In the genomic region with DNA sequence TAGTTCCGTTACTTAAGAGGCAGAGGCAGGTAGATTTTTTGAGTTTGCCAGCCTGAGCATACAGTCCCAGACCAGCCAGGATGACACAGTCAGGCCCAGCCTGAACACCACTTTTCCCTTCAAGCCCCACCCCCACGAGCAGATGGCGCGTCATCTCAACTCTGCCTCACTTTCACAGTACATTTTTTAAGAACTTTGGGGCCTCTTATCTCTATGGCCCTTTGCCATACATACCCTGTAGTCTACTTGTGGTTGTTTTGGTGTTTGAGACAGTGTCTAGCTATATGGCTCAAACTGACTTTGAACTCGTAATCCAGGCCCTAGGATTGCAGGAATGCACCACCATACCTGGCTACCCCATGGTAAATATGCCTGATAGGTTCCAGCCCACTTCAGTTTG, we compare ENCODE assay signal across 17 mouse cellular contexts. TPM values are rescaled to one million over a fixed set of nuclear protein-coding genes. Genes with fewer than 3 reads are reported as not detected.
DNase-seq lines count a peak whose midpoint lies in the region; ATAC-seq and TF ChIP-seq lines count a peak whose summit lies in the region.
"Had no signal": no experiment of that assay in that cellular context is flagged by ENCODE, and none has a peak within 500 bp of the region (broad histone marks: within the 10 kb centered on the region; RNA-seq: fewer than 3 reads in every experiment).

No protein-coding gene starts in this region.

- TF ChIP-seq EP300 in lung, postnatal 0 days (IDR thresholded peaks at IDR 0.05) = no peak
- TF ChIP-seq EP300 in MEL (IDR thresholded peaks at IDR 0.05; ENCODE audit: low read depth in 1 of 2, low read length in 2 of 2) = peak; percentile 51 to 56; a peak in 3 of 4 replicates

- TF ChIP-seq POLR2A in MEL (IDR thresholded peaks at IDR 0.05; ENCODE audit: control insufficient read depth in 1 of 2, insufficient read depth in 1 of 2, low read depth in 1 of 2, low read length in 2 of 2, poor library complexity in 1 of 2) = no peak
- TF ChIP-seq POLR2A in brain, embryonic 14.5 days (IDR thresholded peaks at IDR 0.05; ENCODE audit: borderline replicate concordance, extremely low read depth, insufficient read depth, insufficient read length, poor library complexity, severe bottlenecking) = no peak

- TF ChIP-seq RAD21 in MEL (IDR thresholded peaks at IDR 0.05; ENCODE audit: low read depth, low read length) = no peak

- H3K27me3 ChIP-seq in lung, postnatal 0 days (replicated peaks; ENCODE audit: insufficient read depth, low read length) = no peaks in the 10 kb centered on the region
- H3K27me3 ChIP-seq in MEL (ENCODE audit: control insufficient read depth in 1 of 2, insufficient read depth in 2 of 2, low read length in 2 of 2) = no peaks in the 10 kb centered on the region
- H3K27me3 ChIP-seq: forebrain, embryonic 15.5 days had no signal

- peaks cover 7% of the 10 kb centered on the region for H3K4me1 ChIP-seq in lung, postnatal 0 days (ENCODE audit: insufficient read depth, low read depth, low read length)
- H3K4me1 ChIP-seq in MEL (ENCODE audit: control insufficient read depth in 1 of 2, insufficient read depth in 2 of 2, low read length in 2 of 2) = peaks cover 10 to 49% of the 10 kb centered on the region in 2 experiments

- peak; percentile 36 for DNase-seq in lung, postnatal 36 days
- DNase-seq in lung, postnatal 0 days (ENCODE audit: low spot score) = no peak
- peak; percentile 93 for DNase-seq in MEL (ENCODE audit: low read depth, low spot score)
- DNase-seq in brain, embryonic 14.5 days (ENCODE audit: low read depth) = peak; percentile 14
- no peak for DNase-seq in thymus, postnatal 10 days (ENCODE audit: low spot score in 2 of 2)
- DNase-seq in kidney, adult 11 months = no peak
- DNase-seq: adrenal gland, postnatal 25 days; cerebellum, adult 9-11 months; heart, adult 11 months; right cerebral cortex, postnatal 25 days; spleen, adult 18-20 months; thymus, postnatal 25 days had no signal

- H3K9me3 ChIP-seq in lung, postnatal 0 days (ENCODE audit: low read length) = no peaks in the 10 kb centered on the region
- no peaks in the 10 kb centered on the region for H3K9me3 ChIP-seq in MEL (replicated peaks; ENCODE audit: insufficient read depth, low read length)
- H3K9me3 ChIP-seq: forebrain, embryonic 15.5 days had no signal

- no peak for TF ChIP-seq CTCF in lung, postnatal 0 days (IDR thresholded peaks at IDR 0.05)
- no peak for TF ChIP-seq CTCF in MEL (IDR thresholded peaks at IDR 0.05 in 2 of 3, conservative IDR thresholded peaks at IDR 0.05 in 1 of 3; ENCODE audit: control insufficient read depth in 1 of 3, insufficient read depth in 1 of 3, low read depth in 2 of 3, low read length in 3 of 3, poor library complexity in 1 of 3, severe bottlenecking in 1 of 3)
- TF ChIP-seq CTCF in brain, embryonic 14.5 days (IDR thresholded peaks at IDR 0.05; ENCODE audit: borderline replicate concordance, extremely low read depth, insufficient read depth, insufficient read length) = no peak

- 75% methylated on average over 5 of the region's 5 CpGs for WGBS in lung, postnatal 0 days

- no peak for ATAC-seq in lung, postnatal 0 days
- ATAC-seq in megakaryocyte-erythroid progenitor cell, adult 5-6 weeks (replicated peaks; ENCODE audit: low FRiP score, low TSS enrichment, poor library complexity, severe bottlenecking) = peak; percentile 41
- ATAC-seq: forebrain, embryonic 15.5 days; intestine, embryonic 16.5 days had no signal

- no peak overlapping the region for H3K4me2 ChIP-seq in lung, postnatal 0 days (replicated peaks; ENCODE audit: low read depth, low read length)
- H3K4me2 ChIP-seq: forebrain, embryonic 15.5 days; heart, embryonic 11.5 days had no signal

- H3K9ac ChIP-seq in lung, postnatal 0 days (replicated peaks; ENCODE audit: low read depth) = no peak overlapping the region
- H3K9ac ChIP-seq in MEL (ENCODE audit: control insufficient read depth, low read depth, low read length, poor library complexity, severe bottlenecking) = peak overlapping the region; percentile 23
- H3K9ac ChIP-seq: forebrain, embryonic 15.5 days had no signal

- no peak overlapping the region for H3K27ac ChIP-seq in lung, postnatal 0 days (ENCODE audit: low read length)
- peak overlapping the region; percentile 84 for H3K27ac ChIP-seq in MEL (ENCODE audit: control insufficient read depth, low read depth, low read length)
- H3K27ac ChIP-seq: layer of hippocampus, adult 2 months had no signal

- H3K36me3 ChIP-seq in lung, postnatal 0 days (ENCODE audit: insufficient read depth, low read length) = 0 out of 2 replicates have a peak, but pooled peaks cover 9% of the 10 kb centered on the region
- H3K36me3 ChIP-seq in MEL (ENCODE audit: control insufficient read depth in 1 of 2, insufficient read depth in 2 of 2, low read length in 2 of 2) = peaks cover 0 to 38% of the 10 kb centered on the region in 2 experiments; a peak in 2 of 4 replicates

- H3K4me3 ChIP-seq in lung, postnatal 0 days (ENCODE audit: low read depth, low read length) = no peak overlapping the region
- H3K4me3 ChIP-seq in MEL (ENCODE audit: control insufficient read depth in 1 of 2, insufficient read depth in 1 of 2, low read depth in 2 of 2, low read length in 2 of 2) = no peak overlapping the region
- H3K4me3 ChIP-seq: forebrain, embryonic 15.5 days; layer of hippocampus, adult 2 months had no signal

- H3K79me2 ChIP-seq in MEL (ENCODE audit: control insufficient read depth, insufficient read depth, low read length, poor library complexity) = peaks cover 1% of the 10 kb centered on the region

TF ChIP-seq in MEL, 35 proteins besides CTCF, POLR2A, EP300 and RAD21 (continues in another document):
- TF ChIP-seq RCOR1 (IDR thresholded peaks at IDR 0.05; ENCODE audit: low read depth, low read length) = no peak
- no peak for TF ChIP-seq GABPA (IDR thresholded peaks at IDR 0.05; ENCODE audit: low read depth, low read length)
- TF ChIP-seq ZMIZ1 (IDR thresholded peaks at IDR 0.05; ENCODE audit: low read depth, low read length) = no peak
- TF ChIP-seq UBTF (IDR thresholded peaks at IDR 0.05; ENCODE audit: borderline replicate concordance, insufficient read depth, low read depth, low read length) = no peak
- TF ChIP-seq TCF12 (IDR thresholded peaks at IDR 0.05; ENCODE audit: low read depth, low read length) = peak; percentile 66
- TF ChIP-seq E2F4 (IDR thresholded peaks at IDR 0.05; ENCODE audit: borderline replicate concordance, low read depth, low read length) = no peak
- 0 out of 2 replicates have a peak, but pooled peaks have one; percentile 6 for TF ChIP-seq MAFK (IDR thresholded peaks at IDR 0.05; ENCODE audit: borderline replicate concordance, low read depth, low read length)
- no peak for TF ChIP-seq SMC3 (IDR thresholded peaks at IDR 0.05; ENCODE audit: low read depth, low read length)
- TF ChIP-seq ELF1 (IDR thresholded peaks at IDR 0.05; ENCODE audit: low read depth, low read length) = 0 out of 2 replicates have a peak, but pooled peaks have one; percentile 29
- TF ChIP-seq TBP (IDR thresholded peaks at IDR 0.05; ENCODE audit: low read depth, low read length) = no peak
- TF ChIP-seq BHLHE40 (IDR thresholded peaks at IDR 0.05; ENCODE audit: borderline replicate concordance, low read depth, low read length) = no peak
- peak; percentile 31; the same call in 1 of the 2 replicates for TF ChIP-seq MAZ (IDR thresholded peaks at IDR 0.05; ENCODE audit: low read depth, low read length)
- no peak for TF ChIP-seq USF2 (IDR thresholded peaks at IDR 0.05; ENCODE audit: borderline replicate concordance in 1 of 2, insufficient read depth in 1 of 2, low read depth in 1 of 2, low read length in 2 of 2)
- no peak for TF ChIP-seq CHD2 (IDR thresholded peaks at IDR 0.05; ENCODE audit: low read length)
- TF ChIP-seq POLR2AphosphoS5 (IDR thresholded peaks at IDR 0.05; ENCODE audit: borderline replicate concordance, low read depth, low read length) = no peak
- peak; percentile 16 for TF ChIP-seq MXI1 (IDR thresholded peaks at IDR 0.05; ENCODE audit: low read depth, low read length)
- TF ChIP-seq USF1 (IDR thresholded peaks at IDR 0.05; ENCODE audit: low read depth, low read length) = no peak
- TF ChIP-seq MYB (IDR thresholded peaks at IDR 0.05; ENCODE audit: low read depth, low read length) = no peak
- no peak for TF ChIP-seq NRF1 (IDR thresholded peaks at IDR 0.05; ENCODE audit: insufficient read depth, low read depth, low read length, poor library complexity, severe bottlenecking)
- TF ChIP-seq JUND (IDR thresholded peaks at IDR 0.05; ENCODE audit: low read depth, low read length) = no peak
- TF ChIP-seq POLR2AphosphoS2 (IDR thresholded peaks at IDR 0.05; ENCODE audit: low read length) = peak; percentile 65; the same call in 1 of the 2 replicates
- no peak for TF ChIP-seq CHD1 (IDR thresholded peaks at IDR 0.05; ENCODE audit: low read depth, low read length)

RNA-seq across cellular contexts. Expression of gene Dnajc7, which starts 8.1 kb away (rescaled TPM):
- 99.1 and 113 TPM in 2 replicates for polyA plus RNA-seq in lung, postnatal 0 days (2015; fragmentation: Nextera tagmentation; extraction: Ambion mirVana)
- total RNA-seq in MEL (2012; rRNA removed) = 230 and 233 TPM in 2 replicates
- polyA plus RNA-seq in MEL (2012; ENCODE audit: insufficient read depth in 1 of 2, insufficient read length in 2 of 2, low read depth in 1 of 2, low replicate concordance in 2 of 2, missing spikeins in 1 of 2) = 100 to 1,000 TPM; 346 to 452 TPM
- 139 and 201 TPM in 2 replicates for polyA plus RNA-seq in brain, embryonic 14.5 days (2012; rRNA removed)
- 133 and 176 TPM in 2 replicates for total RNA-seq in megakaryocyte-erythroid progenitor cell, adult 5-6 weeks (2014; fragmentation: Nextera tagmentation)
- total RNA-seq in megakaryocyte-erythroid progenitor cell, adult 5-6 weeks (2017) = 139 and 147 TPM in 2 replicates

RNA-seq across cellular contexts. Expression of gene Nkiras2, which starts 9.0 kb away (rescaled TPM):
- polyA plus RNA-seq in lung, postnatal 0 days (2015; fragmentation: Nextera tagmentation; extraction: Ambion mirVana) = 58.6 and 59.9 TPM in 2 replicates
- total RNA-seq in MEL (2012; rRNA removed) = 37.1 and 40.5 TPM in 2 replicates
- polyA plus RNA-seq in MEL (2012; ENCODE audit: insufficient read depth in 1 of 2, insufficient read length in 2 of 2, low read depth in 1 of 2, low replicate concordance in 2 of 2, missing spikeins in 1 of 2) = 10 to 100 TPM in 1 of 2 experiments, not detected in 1; 49.9 TPM
- polyA plus RNA-seq in brain, embryonic 14.5 days (2012; rRNA removed) = 111 and 119 TPM in 2 replicates
- 14.2 and 14.9 TPM in 2 replicates for total RNA-seq in megakaryocyte-erythroid progenitor cell, adult 5-6 weeks (2014; fragmentation: Nextera tagmentation)
- total RNA-seq in megakaryocyte-erythroid progenitor cell, adult 5-6 weeks (2017) = 4.2 and 11.2 TPM in 2 replicates

RNA-seq across cellular contexts. Expression of gene Cnp, which starts 53.4 kb away (rescaled TPM):
- 31.4 and 33.8 TPM in 2 replicates for polyA plus RNA-seq in lung, postnatal 0 days (2015; fragmentation: Nextera tagmentation; extraction: Ambion mirVana)
- total RNA-seq in MEL (2012; rRNA removed) = 19.0 and 20.1 TPM in 2 replicates
- 10 to 100 TPM in 1 of 2 experiments, not detected in 1; 20.8 TPM for polyA plus RNA-seq in MEL (2012; ENCODE audit: insufficient read depth in 1 of 2, insufficient read length in 2 of 2, low read depth in 1 of 2, low replicate concordance in 2 of 2, missing spikeins in 1 of 2)
- polyA plus RNA-seq in brain, embryonic 14.5 days (2012; rRNA removed) = 18.1 and 22.4 TPM in 2 replicates
- total RNA-seq in megakaryocyte-erythroid progenitor cell, adult 5-6 weeks (2014; fragmentation: Nextera tagmentation) = 57.0 and 60.8 TPM in 2 replicates
- 26.7 and 44.2 TPM in 2 replicates for total RNA-seq in megakaryocyte-erythroid progenitor cell, adult 5-6 weeks (2017)

Comparison
In these comparisons a context has a peak if more than half of its experiments do, and no peak if none do; other contexts are left out.
1. DNase-seq: peak in lung, postnatal 36 days (single experiment), MEL (single experiment) and brain, embryonic 14.5 days (single experiment); none in lung, postnatal 0 days (single experiment), thymus, postnatal 10 days (0 of 2) and kidney, adult 11 months (single experiment).